Mouse (Mus musculus) neural tube, embryonic 15.5 days (tissue): ENCODE results near the gene Dglucy. TPM values are rescaled to one million over a fixed set of nuclear protein-coding genes. Genes with fewer than 3 reads are reported as not detected.

Experiments used
- ATAC-seq: fragments of 200-750 bp; cut with Nextera tagmentation; 2 replicates; pipeline ENCODE4 v1.8.0; 2017; ENCODE audit warnings: mild to moderate bottlenecking, moderate TSS enrichment, moderate library complexity; ENCODE audit not compliant: low FRiP score
- H3K27ac ChIP-seq: fragments of 300-500 bp; sonication (generic); replicated peaks from 2 replicates; pipeline ENCODE4 v1.5.1; 2015; ENCODE audit warnings: mild to moderate bottlenecking, inconsistent platforms
- H3K27me3 ChIP-seq: fragments of 300-500 bp; sonication (generic); replicated peaks from 2 replicates; pipeline ENCODE4 v1.6.1; 2015; ENCODE audit warnings: inconsistent platforms
- H3K36me3 ChIP-seq: fragments of 300-500 bp; sonication (generic); 2 replicates; pipeline ENCODE4 v1.6.1; 2015; ENCODE audit warnings: inconsistent platforms
- H3K4me1 ChIP-seq: fragments of 300-500 bp; sonication (generic); 2 replicates; pipeline ENCODE4 v1.6.1; 2015; ENCODE audit warnings: inconsistent platforms
- H3K4me2 ChIP-seq: fragments of 300-500 bp; sonication (generic); 2 replicates; pipeline ENCODE4 v1.6.1; 2015; ENCODE audit warnings: inconsistent platforms, mild to moderate bottlenecking, moderate library complexity
- H3K4me3 ChIP-seq: fragments of 300-500 bp; sonication (generic); replicated peaks from 2 replicates; pipeline ENCODE4 v1.5.1; 2015; ENCODE audit warnings: mild to moderate bottlenecking, inconsistent platforms
- H3K9ac ChIP-seq: fragments of 300-500 bp; sonication (generic); replicated peaks from 2 replicates; pipeline ENCODE4 v1.6.1; 2015; ENCODE audit warnings: mild to moderate bottlenecking, inconsistent platforms
- H3K9me3 ChIP-seq: fragments of 300-500 bp; sonication (generic); replicated peaks from 2 replicates; pipeline ENCODE4 v1.6.1; 2016; ENCODE audit warnings: inconsistent platforms
- WGBS: fragments of 180-500 bp; shearing (Covaris S2); methylation state at CpG from one replicate; pipeline ENCODE4 v1.1.7; 2015; ENCODE audit warnings: mixed read lengths; 5-methylcytosine and 5-hydroxymethylcytosine counted together
- polyA plus RNA-seq: library from polyadenylated mRNA; unstranded; fragments of >200 nt; fragmentation: Nextera tagmentation; extraction: Ambion mirVana; gene quantifications from 2 replicates; pipeline ENCODE4 v1.2.1, GENCODE M21; 2015

Gene Dglucy
- polyA plus RNA-seq, 1 experiment from 2014 or later = 3.0 TPM

- no peak overlapping the region for H3K27ac ChIP-seq
- peaks cover 66% of the 10 kb centered on the region for H3K36me3 ChIP-seq
- 86% methylated on average over 4 of the region's 4 CpGs for WGBS
- no peaks in the 10 kb centered on the region for H3K27me3 ChIP-seq
- no peaks in the 10 kb centered on the region for H3K9me3 ChIP-seq
- H3K4me2 ChIP-seq = no peak overlapping the region
- no peaks in the 10 kb centered on the region for H3K4me1 ChIP-seq
- no peak for ATAC-seq
- no peak overlapping the region for H3K9ac ChIP-seq
- no peak overlapping the region for H3K4me3 ChIP-seq
Measured at GRCm38 (mm10) chr12:100943146-100943545, 164.3 kb downstream of the Dglucy start.

- Histone ChIP-seq H3K4me2 (no peak overlapping the region), H3K27ac (no peak overlapping the region), H3K27me3 (no peaks in the 10 kb centered on the region), H3K4me1 (no peaks in the 10 kb centered on the region), H3K9me3 (no peaks in the 10 kb centered on the region), H3K36me3 (peaks cover 52% of the 10 kb centered on the region), H3K4me3 (no peak overlapping the region), H3K9ac (no peak overlapping the region)
- no peak for ATAC-seq
- 93% methylated on average over 21 of the region's 21 CpGs for WGBS
Measured at GRCm38 (mm10) chr12:100944921-100945336, 166.1 kb downstream of the Dglucy start.

- Histone ChIP-seq H3K4me1 (no peaks in the 10 kb centered on the region), H3K9ac (no peak overlapping the region), H3K36me3 (peaks cover 50% of the 10 kb centered on the region), H3K9me3 (no peaks in the 10 kb centered on the region), H3K27me3 (no peaks in the 10 kb centered on the region), H3K4me3 (no peak overlapping the region), H3K4me2 (no peak overlapping the region), H3K27ac (no peak overlapping the region)
- 90% methylated on average over 12 of the region's 12 CpGs for WGBS
- no peak for ATAC-seq
Measured at GRCm38 (mm10) chr12:100945501-100945900, 166.6 kb downstream of the Dglucy start.

GRCm38 (mm10) chr12:100945948-100946347 lies 167.1 kb downstream of the Dglucy start:
- H3K4me3 ChIP-seq = no peak overlapping the region
- peaks cover 46% of the 10 kb centered on the region for H3K36me3 ChIP-seq
- 91% methylated on average over 12 of the region's 12 CpGs for WGBS
- no peaks in the 10 kb centered on the region for H3K27me3 ChIP-seq
- no peak overlapping the region for H3K9ac ChIP-seq
- H3K27ac ChIP-seq = no peak overlapping the region
- H3K4me1 ChIP-seq = no peaks in the 10 kb centered on the region
- no peak for ATAC-seq
- no peak overlapping the region for H3K4me2 ChIP-seq
- H3K9me3 ChIP-seq = no peaks in the 10 kb centered on the region

Other genes starting within 250 kb of the Dglucy start
- gene Rps6ka5, start 52.1 kb upstream of the Dglucy start, polyA plus RNA-seq = 4.9 and 5.9 TPM in 2 replicates
- gene Gpr68, start 129.1 kb downstream of the Dglucy start, polyA plus RNA-seq = 7.7 and 10.8 TPM in 2 replicates
- 9.6 and 10.1 TPM in 2 replicates for gene Ccdc88c, start 250.0 kb downstream of the Dglucy start, polyA plus RNA-seq